8 mouse cellular contexts compared by ENCODE assay signal in the genomic region with DNA sequence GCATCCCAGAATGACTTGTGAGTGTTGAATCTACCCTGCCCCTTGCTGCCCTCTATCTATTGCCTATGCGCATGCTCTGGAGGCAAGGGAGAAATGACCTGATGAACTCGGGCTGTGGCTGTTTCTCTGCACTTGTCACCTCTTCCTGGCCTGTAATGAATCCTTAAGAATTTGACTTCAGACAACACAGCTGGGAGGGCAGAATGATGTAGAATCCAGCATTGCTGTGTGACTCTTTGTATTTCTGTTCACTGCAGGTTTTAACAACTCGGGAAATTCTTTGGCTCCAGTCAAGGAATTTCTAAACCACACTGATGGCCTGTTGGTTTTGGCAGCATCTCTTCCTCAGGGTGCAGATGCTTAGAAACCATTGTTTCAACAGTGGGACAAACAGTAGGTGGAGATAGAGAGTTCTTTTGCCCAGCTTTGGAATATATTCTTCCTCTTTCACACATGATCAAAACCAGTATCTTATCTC. TPM values are rescaled to one million over a fixed set of nuclear protein-coding genes. Genes with fewer than 3 reads are reported as not detected.
DNase-seq lines count a peak whose midpoint lies in the region; ATAC-seq and TF ChIP-seq lines count a peak whose summit lies in the region.

No protein-coding gene starts in this region.

- H3K4me3 ChIP-seq in ES-E14 (ENCODE audit: insufficient read depth in 1 of 2, low read depth in 1 of 2, low read length in 2 of 2, poor library complexity in 1 of 2, severe bottlenecking in 1 of 2), result no peak overlapping the region
- H3K4me3 ChIP-seq in kidney, embryonic 16.5 days (ENCODE audit: low read length), result no peak overlapping the region

- no peak overlapping the region for H3K4me2 ChIP-seq in kidney, embryonic 16.5 days (replicated peaks; ENCODE audit: low read depth, low read length)

- peaks cover 0 to 3% of the 10 kb centered on the region in 2 experiments; a peak in 1 of 4 replicates for H3K4me1 ChIP-seq in ES-E14 (ENCODE audit: control insufficient read depth in 2 of 2, insufficient read depth in 2 of 2, low read length in 2 of 2, poor library complexity in 1 of 2)
- H3K4me1 ChIP-seq in kidney, embryonic 16.5 days (ENCODE audit: insufficient read depth, low read length), result no peaks in the 10 kb centered on the region; the same call in 1 of the 2 replicates

- no peaks in the 10 kb centered on the region for H3K27me3 ChIP-seq in kidney, embryonic 16.5 days (ENCODE audit: insufficient read depth, low read length)

- DNase-seq in gastrocnemius, adult 18-20 months (ENCODE audit: low spot score), result peak; percentile 42
- DNase-seq in gastrocnemius, postnatal 4 days (ENCODE audit: low spot score in 2 of 2), result no peak
- DNase-seq in ES-E14 (ENCODE audit: low read depth, low spot score), result peak; percentile 8
- no peak for DNase-seq in adrenal gland, postnatal 36 days
- DNase-seq in left cerebral cortex, adult 8-10 months (ENCODE audit: low spot score in 2 of 2), result no peak
- DNase-seq in right cerebral cortex, postnatal 36 days (ENCODE audit: low spot score in 2 of 2), result no peak

- H3K9me3 ChIP-seq in ES-E14 (ENCODE audit: control insufficient read depth, insufficient read depth, low read depth, low read length), result no peaks in the 10 kb centered on the region
- no peaks in the 10 kb centered on the region for H3K9me3 ChIP-seq in kidney, embryonic 16.5 days (ENCODE audit: low read length)

- H3K36me3 ChIP-seq in ES-E14 (ENCODE audit: control insufficient read depth, insufficient read depth, low read length, poor library complexity, severe bottlenecking), result peaks cover 10% of the 10 kb centered on the region
- peaks cover 38% of the 10 kb centered on the region for H3K36me3 ChIP-seq in kidney, embryonic 16.5 days (ENCODE audit: insufficient read depth, low read length)

- WGBS in kidney, embryonic 16.5 days, result 29% methylated on average over 3 of the region's 3 CpGs

- H3K27ac ChIP-seq in ES-E14 (ENCODE audit: insufficient read depth, low read depth, low read length, poor library complexity, severe bottlenecking), result no peak overlapping the region
- no peak overlapping the region for H3K27ac ChIP-seq in kidney, embryonic 16.5 days (ENCODE audit: low read length)

- peak; percentile 56 for ATAC-seq in granulocyte monocyte progenitor cell, adult 5-6 weeks (replicated peaks; ENCODE audit: poor library complexity, severe bottlenecking)
- 0 out of 2 replicates have a peak, but pooled peaks have one; percentile 9 for ATAC-seq in kidney, embryonic 16.5 days (ENCODE audit: low FRiP score, low TSS enrichment)

- in situ Hi-C loops in ES-E14 (cut with MboI; ENCODE audit: low sequenced_read_pairs in 2 of 2, unreplicated experiment in 2 of 2), result no loop called here

- H3K9ac ChIP-seq in ES-E14 (ENCODE audit: insufficient read depth, low read depth, low read length, poor library complexity, severe bottlenecking), result no peak overlapping the region
- H3K9ac ChIP-seq in kidney, embryonic 16.5 days (replicated peaks; ENCODE audit: low read length), result no peak overlapping the region

TF ChIP-seq in ES-E14, 5 proteins besides CTCF, POLR2A, EP300 and RAD21:
- TF ChIP-seq ZC3H11A (IDR thresholded peaks at IDR 0.05; ENCODE audit: borderline replicate concordance, low read depth, low read length) (no peak), ZNF384 (IDR thresholded peaks at IDR 0.05; ENCODE audit: low read depth, low read length) (no peak), HCFC1 (IDR thresholded peaks at IDR 0.05; ENCODE audit: borderline replicate concordance, insufficient read depth, low read length) (no peak), MAFK (IDR thresholded peaks at IDR 0.05; ENCODE audit: insufficient read depth, low read depth, low read length) (no peak), CHD2 (IDR thresholded peaks at IDR 0.05; ENCODE audit: low read depth, low read length) (no peak)

RNA-seq across cellular contexts. Expression of gene Rprd1b, which starts 36.3 kb away (rescaled TPM):
- 10 to 100 TPM; 23.2 to 29.3 TPM for total RNA-seq in gastrocnemius, adult 18-20 months (2021)
- total RNA-seq in gastrocnemius, postnatal 4 days (2021), result 10 to 100 TPM; 47.9 to 54.9 TPM
- 11.3 and 13.1 TPM in 2 replicates for total RNA-seq in ES-E14 (2012; rRNA removed)
- 28.0 and 29.5 TPM in 2 replicates for total RNA-seq in granulocyte monocyte progenitor cell, adult 5-6 weeks (2014; fragmentation: Nextera tagmentation)
- 18.1 and 32.2 TPM in 2 replicates for total RNA-seq in granulocyte monocyte progenitor cell, adult 5-6 weeks (2017)
- polyA plus RNA-seq in kidney, embryonic 16.5 days (2015; fragmentation: Nextera tagmentation; extraction: Ambion mirVana), result 44.1 and 49.3 TPM in 2 replicates
- 10 to 100 TPM; 29.2 to 37.1 TPM for total RNA-seq in adrenal gland, postnatal 36 days (2021)
- total RNA-seq in left cerebral cortex, adult 8-10 months (2022), result 10 to 100 TPM; 64.6 to 72.5 (median 68.2) TPM

RNA-seq across cellular contexts. Expression of gene Tti1, which starts 36.4 kb away (rescaled TPM):
- 10 to 100 TPM; 19.3 to 25.4 TPM for total RNA-seq in gastrocnemius, adult 18-20 months (2021)
- total RNA-seq in gastrocnemius, postnatal 4 days (2021), result 10 to 100 TPM; 20.9 to 24.3 TPM
- total RNA-seq in ES-E14 (2012; rRNA removed), result 25.3 and 34.1 TPM in 2 replicates
- total RNA-seq in granulocyte monocyte progenitor cell, adult 5-6 weeks (2014; fragmentation: Nextera tagmentation), result 29.5 and 38.7 TPM in 2 replicates
- 25.3 and 27.0 TPM in 2 replicates for total RNA-seq in granulocyte monocyte progenitor cell, adult 5-6 weeks (2017)
- 30.1 and 33.6 TPM in 2 replicates for polyA plus RNA-seq in kidney, embryonic 16.5 days (2015; fragmentation: Nextera tagmentation; extraction: Ambion mirVana)
- 10 to 100 TPM; 19.8 to 23.1 TPM for total RNA-seq in adrenal gland, postnatal 36 days (2021)
- 10 to 100 TPM; 23.6 to 25.7 (median 24.7) TPM for total RNA-seq in left cerebral cortex, adult 8-10 months (2022)

Comparison
In these comparisons a context has a peak if more than half of its experiments do, and no peak if none do; other contexts are left out.
1. DNase-seq: peak in gastrocnemius, adult 18-20 months (single experiment) and ES-E14 (single experiment); none in gastrocnemius, postnatal 4 days (0 of 2), adrenal gland, postnatal 36 days (0 of 2), left cerebral cortex, adult 8-10 months (0 of 2) and right cerebral cortex, postnatal 36 days (0 of 2).